Mouse (Mus musculus): ENCODE data around the gene Mto1.
A peak's percentile ranks its signal among the peaks of the same experiment; 100 is the strongest.
"Not testable (repeated sequence)": the region's sequence is repeated elsewhere in the genome, so short reads cannot be mapped to it uniquely, and the experiment has no call there.

Gene Mto1

DNA sequence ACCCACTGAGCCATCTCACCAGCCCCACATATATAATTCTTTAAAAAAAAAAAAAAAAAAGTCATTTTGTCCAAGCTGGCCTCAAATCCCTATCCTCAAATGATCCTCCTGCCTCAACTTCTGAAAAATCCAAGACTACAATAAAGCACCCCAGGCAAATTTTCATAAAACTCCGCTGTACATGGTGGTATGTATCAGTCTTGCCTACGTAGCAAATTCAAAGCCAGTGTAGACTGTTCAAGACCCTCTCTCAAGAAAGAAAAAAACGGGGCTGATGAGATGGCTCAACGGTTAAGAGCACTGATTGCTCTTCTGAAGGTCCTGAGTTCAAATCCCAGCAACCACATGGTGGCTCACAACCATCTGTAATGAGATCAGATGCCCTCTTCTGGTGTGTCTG lies 27.9 kb downstream of the Mto1 start:
- no peak for DNase-seq (ENCODE audit: low spot score in 2 of 2)

DNA sequence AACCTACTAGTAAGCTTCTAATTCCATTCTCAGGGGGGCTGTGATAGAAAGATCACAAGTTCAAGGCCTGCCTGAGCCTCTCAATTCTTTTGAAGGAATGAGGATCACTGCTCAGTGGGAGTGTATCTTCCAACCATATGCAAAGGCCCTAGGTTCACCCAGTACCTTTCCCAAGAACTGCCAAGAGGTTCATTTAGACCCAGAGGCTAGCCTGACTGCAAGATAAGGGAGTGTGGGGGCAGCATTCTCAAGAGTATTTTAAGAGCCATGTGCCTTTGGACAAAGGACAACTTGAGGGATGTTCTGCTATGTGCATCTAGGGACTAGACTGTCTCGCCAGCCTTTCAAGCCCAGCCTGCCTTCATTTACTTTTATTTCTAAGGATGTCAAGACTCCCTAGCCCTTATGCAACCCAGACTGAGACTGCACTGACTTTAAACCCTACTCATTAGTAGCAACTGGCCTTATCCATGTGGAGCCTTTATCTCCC lies 28.6 kb downstream of the Mto1 start:
- no peak for DNase-seq (ENCODE audit: low spot score in 2 of 2)

DNA sequence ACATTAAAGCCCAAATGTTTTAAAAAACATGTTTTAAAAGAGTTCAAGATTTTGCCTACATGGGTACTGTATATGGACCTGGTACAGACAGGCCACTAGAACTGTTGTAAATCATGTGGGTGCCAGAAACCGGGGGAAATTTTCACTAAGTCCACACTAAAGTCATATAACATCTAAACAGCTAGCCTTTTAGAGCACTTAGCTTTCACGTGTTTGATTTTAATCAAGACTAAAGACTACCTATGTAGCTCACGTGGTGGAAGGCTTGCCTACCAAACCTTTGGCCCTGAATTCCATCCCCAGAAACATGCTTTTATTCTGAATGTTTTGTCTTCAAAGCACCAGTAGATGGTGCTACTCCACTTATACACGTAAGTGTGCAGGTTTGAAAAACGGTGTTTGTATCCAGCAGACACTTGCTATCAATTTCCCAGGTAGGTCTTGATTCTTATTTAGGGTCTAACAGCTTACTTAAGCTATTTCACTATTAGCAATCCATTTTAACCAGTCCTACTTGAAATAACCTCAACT lies 29.1 kb downstream of the Mto1 start:
- no peak for DNase-seq (ENCODE audit: low spot score in 2 of 2)

DNA sequence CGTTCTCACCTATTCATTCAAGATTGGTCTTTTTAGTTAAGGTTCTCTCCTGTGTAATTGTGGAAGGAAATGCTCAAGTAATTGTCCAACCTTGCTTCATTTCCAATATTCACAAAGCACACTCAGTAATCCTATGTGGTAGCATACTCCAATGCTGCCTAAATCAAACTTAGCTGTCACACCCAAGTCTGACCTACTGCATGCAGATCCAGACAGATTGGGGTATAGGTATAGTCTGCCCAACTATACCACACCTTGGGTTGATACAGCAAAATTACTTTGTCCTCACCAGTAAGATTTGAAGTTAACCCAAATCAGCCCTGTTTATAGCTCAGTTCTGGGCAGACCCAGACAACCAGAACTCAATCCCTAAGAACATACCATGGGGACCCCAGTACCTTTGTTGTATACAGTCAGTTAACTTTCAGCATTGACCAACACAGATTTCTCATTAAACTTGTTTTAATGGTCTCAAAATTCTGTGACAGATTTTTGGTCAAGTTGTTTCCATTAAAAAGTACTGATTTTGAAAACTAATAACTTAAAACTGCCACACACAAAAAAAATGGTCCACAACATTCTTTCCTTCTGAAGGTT lies 30.1 kb downstream of the Mto1 start:
- not testable (repeated sequence) for DNase-seq (ENCODE audit: low spot score in 2 of 2)

DNA sequence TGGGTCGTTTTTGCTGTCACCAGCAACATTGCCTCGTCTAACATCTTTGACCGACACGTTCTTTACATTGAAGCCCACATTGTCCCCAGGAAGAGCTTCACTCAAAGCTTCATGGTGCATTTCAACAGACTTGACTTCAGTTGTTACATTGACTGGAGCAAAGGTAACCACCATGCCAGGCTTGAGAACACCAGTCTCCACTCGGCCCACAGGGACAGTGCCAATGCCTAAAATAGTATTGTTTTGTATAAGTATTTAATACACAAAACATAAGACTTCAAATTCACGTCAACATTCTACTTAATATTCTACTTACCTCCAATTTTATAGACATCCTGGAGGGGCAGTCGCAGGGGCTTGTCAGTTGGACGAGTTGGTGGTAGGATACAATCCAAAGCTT lies 31.3 kb downstream of the Mto1 start:
- not testable (repeated sequence) for DNase-seq (ENCODE audit: low spot score in 2 of 2)

DNA sequence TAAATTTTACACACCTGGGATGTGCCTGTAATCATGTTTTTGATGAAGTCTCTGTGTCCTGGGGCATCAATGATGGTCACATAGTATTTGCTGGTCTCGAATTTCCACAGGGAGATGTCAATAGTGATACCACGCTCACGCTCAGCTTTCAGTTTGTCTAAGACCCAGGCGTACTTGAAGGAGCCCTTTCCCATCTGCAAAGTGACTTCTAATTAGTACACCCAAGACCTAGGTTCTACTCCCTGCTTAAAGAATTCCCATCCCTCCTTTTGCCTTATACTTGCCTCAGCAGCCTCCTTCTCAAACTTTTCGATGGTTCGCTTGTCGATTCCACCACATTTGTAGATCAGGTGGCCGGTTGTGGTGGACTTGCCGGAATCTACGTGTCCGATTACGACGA lies 32.2 kb downstream of the Mto1 start:
- not testable (repeated sequence) for DNase-seq (ENCODE audit: low spot score in 2 of 2)

DNA sequence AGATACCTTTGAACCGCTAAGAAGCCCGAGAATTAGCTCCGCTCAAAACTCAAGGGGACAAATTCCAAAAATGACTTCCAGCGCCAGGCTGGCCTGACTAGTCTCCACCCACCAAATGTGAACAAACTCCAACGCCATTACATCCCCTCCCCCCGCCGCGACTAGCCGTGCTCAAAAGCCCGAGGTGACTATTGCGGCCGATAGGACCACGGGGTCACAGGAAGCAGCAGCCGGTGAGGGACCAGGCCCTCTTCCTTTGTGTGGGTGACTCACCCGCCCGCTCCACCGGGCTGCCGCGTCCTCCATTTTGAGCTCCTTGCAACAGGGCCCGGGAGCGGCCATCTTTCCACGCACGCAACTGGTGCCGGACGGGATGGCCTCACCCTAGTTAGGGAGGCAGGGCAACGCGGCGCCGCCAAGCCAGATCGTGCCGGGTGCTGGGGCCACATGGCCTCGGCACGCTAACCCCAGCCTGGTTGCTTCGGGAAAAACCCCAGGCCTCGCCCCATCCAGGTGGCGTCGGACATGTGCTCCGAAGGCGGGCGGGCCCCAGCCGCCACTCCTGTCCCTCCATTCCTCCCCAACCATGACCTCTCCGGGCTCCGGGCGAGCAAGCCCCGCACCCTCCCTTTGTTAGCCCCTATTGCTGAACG lies 32.8 kb downstream of the Mto1 start:
- DNase-seq (ENCODE audit: low spot score in 2 of 2): peak; percentile 85 to 88

DNA sequence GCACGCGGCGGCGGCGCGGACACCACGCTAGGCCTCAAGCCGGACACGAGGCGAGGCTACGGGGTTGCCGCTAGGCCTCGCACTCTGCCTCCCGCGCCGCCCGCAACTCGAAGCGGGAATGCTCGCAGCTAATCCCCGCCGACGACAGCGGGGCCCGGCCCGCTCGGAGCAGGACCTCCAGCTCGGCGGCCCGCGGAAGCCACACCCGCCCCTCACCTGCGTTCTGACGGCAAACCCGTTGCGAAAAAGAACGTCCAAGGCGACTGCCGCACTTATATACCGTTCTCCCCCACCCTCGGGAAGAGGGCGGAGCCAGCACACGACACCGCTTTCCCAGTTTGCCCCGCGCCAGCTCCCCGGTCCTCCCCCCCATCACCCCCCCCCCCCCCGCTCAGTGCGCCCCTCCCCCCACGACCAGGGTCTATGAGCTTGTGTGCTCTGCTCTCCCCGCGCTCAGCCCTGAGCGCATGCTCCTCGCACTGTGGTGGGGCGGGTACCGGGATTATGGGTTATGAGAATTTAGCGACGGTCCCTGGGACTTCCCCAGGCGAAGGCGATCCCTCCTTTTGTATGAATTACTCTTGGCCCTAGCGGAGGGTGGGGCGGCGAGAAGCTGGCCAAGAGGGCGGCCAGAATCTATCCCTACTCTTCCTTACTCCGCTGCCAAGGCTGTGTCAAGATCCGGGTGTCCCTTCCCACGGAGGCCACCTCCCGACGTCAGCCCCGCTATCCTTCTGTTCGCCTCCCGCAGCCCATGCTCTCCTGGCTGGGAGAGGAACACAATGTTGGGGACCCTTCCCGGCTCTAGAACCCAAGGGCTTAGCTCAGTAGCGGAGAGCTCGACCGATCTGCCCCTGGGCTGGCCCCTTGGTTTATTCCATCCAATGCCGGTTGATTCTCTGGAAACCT lies 33.7 kb downstream of the Mto1 start:
- peak; percentile 97 to 98 for DNase-seq (ENCODE audit: low spot score in 2 of 2)

DNA sequence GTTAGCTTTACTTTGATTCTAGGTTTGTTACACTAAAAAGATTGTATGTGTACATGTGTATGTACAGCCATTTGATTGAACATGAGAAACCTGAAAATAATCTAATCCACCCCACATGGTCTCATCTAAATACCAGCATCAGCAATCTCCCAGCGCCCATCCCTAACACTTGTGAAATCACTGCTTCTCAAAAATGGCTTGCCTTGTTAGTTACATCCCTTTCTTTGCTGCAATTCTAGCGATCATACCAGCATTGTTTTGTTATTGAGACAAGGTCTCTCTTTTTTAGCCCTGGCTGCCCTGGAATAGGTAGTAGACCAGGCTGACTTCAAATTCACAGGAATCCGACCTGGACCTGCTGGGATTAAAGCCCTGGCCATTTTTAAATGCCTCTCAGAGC lies 34.4 kb downstream of the Mto1 start:
- DNase-seq (ENCODE audit: low spot score in 2 of 2): no peak

DNA sequence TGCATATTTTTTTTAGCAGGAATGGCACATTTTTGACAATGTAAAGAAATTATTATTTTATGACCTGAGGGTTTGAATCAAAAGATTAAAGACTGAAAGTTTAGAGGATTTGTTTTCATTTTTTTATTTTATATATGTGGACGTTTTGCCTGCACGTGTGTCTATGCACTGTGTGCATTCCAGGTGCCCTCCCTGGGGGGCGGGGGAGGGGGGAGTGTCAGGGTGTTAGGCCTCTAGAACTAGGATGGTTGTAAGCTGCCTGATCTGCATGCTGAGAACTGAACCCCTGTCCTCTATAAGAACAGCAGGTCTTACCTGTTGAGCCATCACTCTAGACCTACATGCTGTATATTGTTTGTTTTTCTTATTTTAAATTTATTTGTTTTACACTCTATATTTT lies 36.7 kb downstream of the Mto1 start:
- DNase-seq (ENCODE audit: low spot score in 2 of 2): no peak

DNA sequence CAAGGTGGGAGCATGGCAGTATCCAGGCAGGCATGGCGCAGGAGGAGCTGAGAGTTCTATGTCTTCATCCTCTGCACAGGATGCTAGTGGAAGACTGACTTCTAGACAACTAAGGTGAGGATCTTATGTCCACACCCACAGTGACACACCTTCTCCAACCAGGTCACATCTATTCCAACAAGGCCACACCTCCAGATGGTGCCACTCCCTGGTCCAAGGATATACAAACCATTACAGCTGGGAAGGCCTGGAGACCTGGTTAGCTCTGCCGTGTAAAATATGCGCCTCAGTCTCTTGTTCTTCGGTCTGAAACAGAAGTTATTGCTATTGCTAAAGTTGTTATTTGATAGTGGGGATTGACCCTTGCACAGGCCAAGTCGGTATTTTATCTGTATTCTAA lies 40.0 kb downstream of the Mto1 start:
- DNase-seq (ENCODE audit: low spot score in 2 of 2): not testable (repeated sequence)

DNA sequence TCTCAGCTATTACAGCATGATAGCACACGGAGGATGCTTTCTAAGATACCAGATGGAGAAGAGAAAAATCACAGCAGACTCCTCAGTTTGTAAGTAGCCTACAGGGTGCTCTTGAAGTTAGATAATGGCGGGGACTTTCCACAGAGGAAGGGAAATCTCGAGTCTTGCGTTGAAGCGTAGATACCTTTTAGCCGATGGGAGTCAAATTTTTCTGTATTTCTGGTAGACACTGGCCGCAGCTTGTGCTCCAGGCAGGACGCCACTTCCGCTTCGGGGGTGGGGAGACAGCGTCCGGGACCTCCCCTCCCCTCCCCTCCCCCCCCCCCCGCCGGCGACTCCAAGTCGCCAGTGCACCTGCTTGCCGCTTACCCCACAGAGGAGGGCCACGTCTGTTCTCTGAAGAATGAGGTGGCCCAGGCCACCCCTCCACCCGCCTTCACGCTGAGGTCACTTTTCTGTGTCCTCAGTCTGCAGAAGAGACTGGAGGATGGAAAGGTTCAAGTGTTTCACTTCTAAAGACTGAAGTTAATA lies 40.9 kb downstream of the Mto1 start, which contains the start of gene Eef1a1:
TSS of gene Eef1a1 (minus strand) at position 262 of the 531 bp plus-strand sequence.
- DNase-seq (ENCODE audit: low spot score in 2 of 2): peak; percentile 43 to 64

DNA sequence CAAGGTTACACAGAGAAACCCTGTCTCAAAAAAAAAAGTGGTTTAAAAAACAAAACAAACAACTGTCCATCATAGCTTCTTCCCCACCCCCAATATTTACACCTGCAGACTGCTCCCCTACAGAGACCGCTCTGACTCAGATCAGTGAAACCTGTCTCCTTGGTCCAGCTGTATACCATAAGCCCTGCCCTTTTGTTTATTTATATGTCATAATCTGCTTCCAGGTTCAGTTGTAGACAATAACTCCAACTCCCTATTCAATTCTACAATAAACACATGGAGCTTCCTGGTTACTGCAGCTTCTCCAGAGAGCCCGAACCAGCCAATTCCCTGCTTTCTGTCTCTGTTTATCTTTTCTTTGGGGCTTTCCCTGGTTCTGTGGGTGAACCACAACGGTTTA lies 43.2 kb downstream of the Mto1 start:
- no peak for DNase-seq (ENCODE audit: low spot score in 2 of 2)

DNA sequence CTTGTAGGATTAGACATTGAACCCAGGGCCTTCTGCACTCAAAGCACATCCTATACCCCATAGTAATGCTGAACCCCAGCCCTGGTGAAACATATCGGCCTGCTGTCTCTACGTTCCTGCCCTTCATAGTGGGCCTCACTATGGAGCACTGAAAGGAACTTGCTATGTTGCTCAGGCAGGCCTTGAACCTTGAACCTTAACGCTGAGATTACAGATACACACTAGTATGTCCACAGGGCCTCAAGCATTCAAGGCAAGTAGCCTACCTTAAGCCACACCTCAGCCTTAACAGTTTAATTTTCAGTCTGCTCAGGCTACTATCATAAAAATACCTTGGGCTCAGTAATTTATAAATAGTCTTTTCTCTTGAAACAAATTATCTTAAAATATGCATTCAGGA lies 44.2 kb downstream of the Mto1 start:
- no peak for DNase-seq (ENCODE audit: low spot score in 2 of 2)

DNA sequence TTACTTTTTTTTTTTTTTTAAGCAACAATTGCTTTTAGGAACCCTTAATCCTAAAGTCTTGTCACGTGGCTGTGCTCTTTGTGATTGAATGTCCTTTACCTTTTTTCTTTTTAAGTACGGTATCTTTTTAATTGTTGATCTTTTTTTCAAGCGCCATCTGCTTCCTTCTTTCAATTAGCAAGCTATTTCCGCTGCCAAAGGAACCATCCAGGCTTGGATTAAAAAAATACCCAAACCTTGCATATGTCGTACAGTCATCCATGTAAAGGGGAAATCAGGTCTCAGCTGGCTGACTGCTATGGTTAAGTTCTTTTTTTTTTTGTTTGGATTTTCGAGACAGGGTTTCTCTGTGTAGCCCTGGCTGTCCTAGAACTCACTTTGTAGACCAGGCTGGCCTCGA lies 45.2 kb downstream of the Mto1 start:
- no peak for DNase-seq (ENCODE audit: low spot score in 2 of 2)

DNA sequence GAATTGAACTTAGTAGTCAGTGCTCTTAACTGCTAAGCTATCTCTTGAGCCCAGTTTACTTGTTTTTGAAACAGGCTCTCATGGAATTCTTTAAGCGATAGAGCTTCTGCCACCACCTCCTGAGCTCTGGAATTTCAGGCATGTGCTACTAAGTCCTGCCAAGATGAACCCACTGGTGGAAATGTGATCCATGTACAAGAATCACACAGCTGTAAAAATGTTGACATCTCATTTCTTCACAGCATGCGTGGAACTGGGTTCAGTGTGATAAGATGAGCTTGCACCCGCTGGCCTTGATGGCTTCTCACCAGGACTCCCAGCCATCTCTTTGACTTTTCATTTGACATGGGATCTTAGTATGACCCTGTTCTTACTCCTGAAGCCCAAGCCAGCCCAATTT lies 52.4 kb downstream of the Mto1 start:
- no peak for DNase-seq (ENCODE audit: low spot score in 2 of 2)

DNA sequence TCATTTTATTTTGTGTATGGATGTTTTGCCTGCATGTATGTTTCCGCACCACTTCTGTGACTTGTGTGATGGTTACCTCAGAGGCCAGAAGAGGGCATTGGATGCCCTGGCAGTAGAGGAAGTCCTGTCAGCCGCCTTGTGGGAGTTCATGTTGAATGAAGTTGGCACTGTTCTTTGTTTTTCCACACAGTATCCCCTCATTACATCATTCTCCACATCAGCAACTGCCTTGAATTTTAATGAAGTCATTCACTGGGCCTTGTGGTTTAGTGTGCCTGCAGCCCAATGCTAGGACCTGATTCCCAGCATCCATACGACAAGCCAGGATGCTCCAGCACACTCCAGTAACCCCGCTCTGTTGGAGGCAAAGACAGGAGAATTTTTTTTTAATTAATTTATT lies 53.3 kb downstream of the Mto1 start:
- no peak for DNase-seq (ENCODE audit: low spot score in 2 of 2)

DNA sequence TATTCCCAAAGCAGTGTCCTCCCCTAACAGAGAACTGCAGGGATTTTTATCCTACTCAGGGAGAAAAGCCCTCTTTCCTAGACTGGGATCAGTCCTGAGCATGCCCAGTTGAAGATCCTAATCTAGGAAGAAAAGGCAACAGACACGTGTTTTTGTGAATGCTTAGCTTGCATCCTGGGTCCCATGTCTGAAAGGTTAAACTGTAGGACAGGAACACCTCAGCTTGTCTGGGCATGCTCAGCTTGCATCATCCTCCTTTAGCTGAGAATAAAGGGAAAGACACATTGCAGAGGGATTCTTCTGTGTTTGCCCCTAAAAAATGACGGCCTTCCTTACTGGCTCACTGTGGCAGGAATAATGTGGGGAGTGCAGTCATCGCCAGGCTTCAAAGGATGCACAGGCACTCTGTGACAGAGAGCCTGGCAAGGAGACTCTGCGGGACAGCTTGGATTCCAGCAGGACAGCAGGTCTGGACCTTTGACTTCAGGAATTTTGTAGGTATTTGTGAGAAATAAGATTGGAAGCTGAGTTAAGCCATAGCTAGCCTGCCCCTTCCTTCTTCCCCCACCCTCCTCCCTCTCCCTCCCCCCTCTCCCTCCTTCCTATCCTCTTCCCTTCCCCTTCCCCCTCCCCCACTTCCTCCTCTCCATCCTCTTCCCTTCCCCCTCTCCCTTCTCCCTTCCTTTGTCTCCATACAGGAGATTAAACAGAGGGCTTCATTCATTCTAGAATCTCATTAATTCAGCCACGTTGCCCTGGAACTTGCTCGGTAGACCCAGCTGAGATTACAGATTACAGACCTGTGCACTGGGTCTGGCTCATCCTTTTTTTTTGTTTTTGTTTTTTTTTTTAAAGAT lies 55.4 kb downstream of the Mto1 start:
- DNase-seq (ENCODE audit: low spot score in 2 of 2): no peak

DNA sequence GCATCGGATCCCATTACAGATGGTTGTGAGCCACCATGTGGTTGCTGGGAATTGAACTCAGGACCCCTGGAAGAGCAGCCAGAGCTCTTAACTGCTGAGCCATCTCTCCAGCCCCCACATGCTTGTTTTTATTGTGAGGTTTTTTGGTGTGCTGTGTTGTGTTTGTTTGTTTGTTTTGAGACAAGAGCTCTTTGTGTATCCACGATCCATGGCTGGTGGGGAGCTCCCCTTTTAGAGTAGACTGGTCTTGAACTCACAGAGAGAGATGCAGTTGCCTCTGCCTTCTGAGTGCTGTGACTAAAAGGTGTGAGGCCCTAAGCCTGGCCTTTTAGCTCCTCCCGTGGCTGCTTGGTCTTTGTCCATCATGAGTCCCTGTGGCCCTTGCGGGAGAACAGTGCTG lies 56.1 kb downstream of the Mto1 start:
- DNase-seq (ENCODE audit: low spot score in 2 of 2): no peak

DNA sequence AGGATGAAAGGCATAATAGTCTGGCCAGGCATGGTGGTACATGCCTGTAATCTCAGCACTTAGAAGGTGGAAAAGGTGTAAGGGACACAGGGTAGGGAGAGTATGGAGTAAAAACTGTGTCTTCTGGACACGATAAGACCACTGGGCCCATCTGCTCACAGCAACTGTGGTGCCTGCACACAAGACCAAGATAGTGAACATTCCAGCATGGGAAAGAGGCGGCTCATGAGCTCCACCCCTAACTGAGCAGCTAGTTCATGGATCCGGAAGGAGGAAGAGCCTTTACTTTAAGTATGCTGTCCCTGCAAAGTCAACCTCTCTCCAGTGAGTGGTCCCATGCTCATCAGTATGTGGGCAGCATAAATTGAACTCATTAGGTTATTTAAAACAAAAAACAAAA lies 56.7 kb downstream of the Mto1 start:
- no peak for DNase-seq (ENCODE audit: low spot score in 2 of 2)

DNA sequence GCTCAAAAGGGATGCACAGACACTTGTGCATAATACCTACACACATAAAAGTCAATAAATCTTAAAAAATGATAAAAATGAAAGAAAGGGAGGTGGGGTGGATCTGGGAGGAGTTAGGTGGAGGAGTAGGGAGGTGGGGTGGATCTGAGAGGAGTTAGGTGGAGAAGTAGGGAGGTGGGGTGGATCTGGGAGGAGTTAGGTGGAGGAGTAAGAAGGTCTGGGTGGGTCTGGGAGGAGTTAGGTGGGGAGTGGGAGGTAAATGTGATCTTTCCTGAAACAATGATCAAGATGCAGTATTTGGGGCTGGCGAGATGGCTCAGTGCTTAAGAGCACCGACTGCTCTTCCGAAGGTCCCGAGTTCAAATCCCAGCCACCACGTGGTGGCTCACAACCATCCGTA lies 57.2 kb downstream of the Mto1 start:
- DNase-seq (ENCODE audit: low spot score in 2 of 2): no peak

All from right cerebral cortex, postnatal 10 days (tissue).